Mouse (Mus musculus): ENCODE results near the gene Msx1.

DNA sequence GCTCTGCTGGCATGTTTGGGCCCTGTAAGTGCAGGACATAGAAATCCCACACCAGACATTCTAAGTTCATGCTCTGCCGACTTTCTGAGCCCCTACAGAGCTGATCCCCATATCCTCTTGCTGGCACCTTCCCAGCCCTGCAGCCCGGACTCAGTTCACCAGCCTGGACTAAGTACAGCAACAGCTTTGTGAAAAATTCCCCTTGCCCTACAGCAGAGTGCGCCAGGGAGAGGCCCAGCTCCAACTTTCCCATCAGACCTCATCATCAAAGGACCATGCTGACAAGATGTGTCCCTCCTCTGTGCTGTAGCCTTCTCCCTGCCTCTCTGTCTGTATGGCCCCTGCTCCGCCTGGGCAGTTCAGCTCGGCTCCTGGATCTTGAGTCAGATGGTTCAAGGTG lies 48.7 kb downstream of the Msx1 start:
- TF ChIP-seq CTCF (IDR thresholded peaks at IDR 0.05; ENCODE audit: extremely low read depth, insufficient read length, insufficient replicate concordance, low read depth, low read length) (no peak), POLR2A (IDR thresholded peaks at IDR 0.05; ENCODE audit: low read depth, low read length) (no peak)

Measured in small intestine, adult 2 months (tissue).